Mouse (Mus musculus) kidney, adult 2 months (tissue): ENCODE data around the gene Cers6.

Experiments used
- CTCF ChIP-seq: fragments of 200-500 bp; conservative IDR thresholded peaks from 2 replicates; pipeline ENCODE4 v1.5.1; 2011; ENCODE audit warnings: low read depth, mild to moderate bottlenecking, control low read depth, low read length, moderate library complexity, mixed read lengths; ENCODE audit not compliant: insufficient read depth, insufficient read length
- POLR2A ChIP-seq: fragments of 200-500 bp; IDR thresholded peaks from one replicate; pipeline ENCODE4 v1.6.1; 2011; ENCODE audit warnings: low read depth, low read length, control low read depth

DNA sequence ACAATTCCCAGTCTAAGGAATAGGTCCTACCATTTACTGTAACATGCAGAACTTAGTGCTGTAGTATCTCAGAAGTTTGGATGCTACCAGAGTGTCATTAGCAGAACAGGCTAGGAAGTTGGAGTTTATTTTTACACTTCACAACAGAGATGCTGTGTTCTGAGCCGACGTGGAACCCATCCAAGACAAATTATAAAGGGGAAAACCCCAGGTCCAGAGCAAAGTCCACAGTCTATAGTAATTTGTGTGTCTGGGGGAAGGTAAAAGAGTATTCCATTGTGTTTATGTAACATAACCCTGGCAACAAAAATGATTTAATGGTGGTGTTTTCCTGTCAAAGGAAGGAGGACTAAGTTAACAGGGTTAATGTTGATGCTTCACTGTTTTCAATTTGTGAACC is 83.7 kb downstream of the Cers6 start:
- TF ChIP-seq POLR2A (no peak), CTCF (no peak)
